Mouse (Mus musculus) CD8-positive naive resting alpha-beta T cell, adult 57 days (primary cell): ENCODE measurements around the gene Foxk1. TPM values are rescaled to one million over a fixed set of nuclear protein-coding genes. Genes with fewer than 3 reads are reported as not detected.

Source experiments
- total RNA-seq: library from RNA; stranded (reverse); gene quantifications from one replicate; pipeline ENCODE4 v1.2.4, GENCODE M21; 2023

Foxk1 gene
- 118 TPM for total RNA-seq

DNA sequence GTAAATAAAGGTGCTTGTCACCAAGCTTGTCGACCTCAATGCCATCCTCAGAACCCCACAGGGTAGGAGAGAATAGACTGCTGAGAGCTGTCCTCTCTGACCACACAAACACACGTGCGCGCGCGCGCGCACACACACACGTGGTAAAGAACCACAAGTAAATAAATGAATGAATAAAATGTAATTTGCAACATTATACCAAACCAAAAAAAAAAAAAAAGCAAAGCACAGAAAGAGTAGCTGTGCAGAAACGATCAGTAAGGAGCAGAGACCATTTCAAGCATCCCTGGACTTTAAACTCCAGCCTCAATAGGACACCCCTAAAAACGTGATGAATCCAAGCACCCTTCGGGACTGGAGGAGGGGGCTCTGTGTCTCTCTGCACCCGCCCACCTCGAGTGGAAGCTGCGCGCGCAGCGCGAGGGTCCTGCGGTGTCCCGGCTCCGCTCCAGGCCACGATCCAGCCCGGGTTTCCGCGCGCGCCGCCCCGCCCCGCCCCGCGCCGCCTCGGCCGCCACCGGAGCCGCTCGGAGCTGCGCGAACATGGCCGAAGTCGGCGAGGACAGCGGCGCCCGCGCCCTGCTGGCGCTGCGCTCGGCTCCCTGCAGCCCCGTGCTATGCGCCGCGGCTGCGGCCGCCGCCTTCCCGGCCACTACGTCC is at the start of gene Foxk1:
Foxk1 (plus strand) TSS at position 517 of the 660 bp plus-strand sequence.

DNA sequence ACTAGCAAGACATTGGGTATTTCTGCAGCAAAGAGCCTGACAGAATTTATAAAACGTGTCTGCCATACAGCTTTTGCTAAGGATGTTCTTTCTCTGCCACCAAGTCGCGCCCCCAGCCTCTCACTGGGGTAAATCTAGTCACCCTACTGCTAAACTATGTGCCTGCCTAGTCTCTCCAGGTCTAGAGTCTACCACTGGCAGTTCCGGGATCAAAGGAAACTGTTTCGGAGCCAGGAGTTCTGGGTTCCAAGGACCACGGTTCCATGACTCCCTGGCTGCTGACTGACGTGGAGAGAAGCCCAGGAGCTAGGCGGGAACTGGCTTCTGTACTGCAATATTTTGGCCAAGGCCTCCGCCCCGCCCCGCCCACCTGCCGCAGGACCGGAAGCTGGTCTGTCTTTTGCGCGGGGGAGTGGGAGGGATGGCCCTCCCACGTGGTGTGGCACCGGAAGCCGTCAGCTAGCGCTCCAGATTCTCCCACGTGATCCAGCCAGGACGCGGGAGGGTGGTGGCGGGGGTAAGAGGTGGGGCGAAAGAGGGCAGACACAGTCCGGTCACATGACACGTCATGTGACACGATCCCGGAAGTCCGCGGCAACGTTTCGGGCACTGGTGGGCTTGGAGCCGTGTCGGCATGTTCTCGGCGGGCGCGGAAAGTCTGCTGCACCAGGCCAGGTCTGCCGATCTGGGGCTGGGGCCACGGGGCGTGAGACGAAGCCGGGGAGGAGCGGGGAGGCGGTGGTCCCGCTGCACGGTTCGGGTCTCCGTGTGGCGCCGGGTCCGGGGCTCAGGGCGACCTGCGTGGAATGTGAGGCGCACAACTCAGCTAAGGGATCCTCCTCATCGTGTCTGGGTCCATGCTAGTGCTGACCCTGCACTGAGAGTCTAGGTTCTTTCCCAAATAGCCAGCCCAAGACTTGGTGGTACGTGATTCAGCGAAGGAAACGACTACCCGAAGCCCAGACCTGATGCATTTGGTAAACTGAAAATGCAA is 62.5 kb downstream of the Foxk1 start, which contains the start of gene Ap5z1:
Ap5z1 (plus strand) TSS at position 484 of the 994 bp plus-strand sequence.

Other genes with a start within 250 kb of the Foxk1 start
- 37.8 TPM for gene Ap5z1, start 62.4 kb downstream of the Foxk1 start, total RNA-seq
- not detected for gene Papolb, start 128.6 kb downstream of the Foxk1 start, total RNA-seq
- not detected for gene Radil, start 149.6 kb downstream of the Foxk1 start, total RNA-seq
- not detected for gene Mmd2, start 207.3 kb downstream of the Foxk1 start, total RNA-seq
- gene Wipi2, start 226.2 kb downstream of the Foxk1 start, total RNA-seq: 60.9 TPM